ENCODE assay signal across 8 mouse cellular contexts in genomic region chr5:150259191-150260053, GRCm38 (mm10).
DNase-seq lines count a peak whose midpoint lies in the region; ATAC-seq lines count a peak whose summit lies in the region.

No protein-coding gene starts in this region.

- H3K27me3 ChIP-seq in hindbrain, embryonic 16.5 days (replicated peaks; ENCODE audit: control insufficient read depth, insufficient read depth, low read length), result no peaks in the 10 kb centered on the region

- H3K4me1 ChIP-seq in hindbrain, embryonic 16.5 days (ENCODE audit: control insufficient read depth, insufficient read depth, low read depth, low read length), result peaks cover 20% of the 10 kb centered on the region

- peak overlapping the region; percentile 95 for H3K27ac ChIP-seq in hindbrain, embryonic 16.5 days (ENCODE audit: low read depth, low read length)

- WGBS in hindbrain, embryonic 16.5 days, result under 1% methylated on average over 27 of the region's 29 CpGs

- no peaks in the 10 kb centered on the region for H3K9me3 ChIP-seq in hindbrain, embryonic 16.5 days (ENCODE audit: control insufficient read depth, low read length)

- H3K9ac ChIP-seq in hindbrain, embryonic 16.5 days (ENCODE audit: low read depth, low read length), result peak overlapping the region; percentile 77

- DNase-seq in R1 (ENCODE audit: low read depth, low spot score) (peak; percentile 54), adipocyte (ENCODE audit: low spot score) (no peak)
- DNase-seq in cerebellum, postnatal 25 days, result peak; percentile 90 to 93
- DNase-seq in frontal cortex, postnatal 36 days (ENCODE audit: low spot score in 2 of 2), result peak; percentile 79 to 83
- peak; percentile 78 to 79 for DNase-seq in layer of hippocampus, postnatal 36 days
- DNase-seq in lung, postnatal 10 days, result peak; percentile 56
- DNase-seq in retina, postnatal 7 days (ENCODE audit: low read depth, low spot score), result peak; percentile 33

- H3K36me3 ChIP-seq in hindbrain, embryonic 16.5 days (ENCODE audit: control insufficient read depth, insufficient read depth, low read length), result no peaks in the 10 kb centered on the region

- peak; percentile 93 for ATAC-seq in hindbrain, embryonic 16.5 days

- peak overlapping the region; percentile 55 for H3K4me3 ChIP-seq in hindbrain, embryonic 16.5 days (ENCODE audit: low read length)

- peak overlapping the region; percentile 59 for H3K4me2 ChIP-seq in hindbrain, embryonic 16.5 days (ENCODE audit: low read length)
